Mouse (Mus musculus) right cerebral cortex, postnatal 36 days (tissue): ENCODE measurements around the gene Fahd1.
A peak's percentile ranks its signal among the peaks of the same experiment; 100 is the strongest.

Experiments
- DNase-seq, 2 experiments: peaks; one replicate each; pipeline ENCODE4 v3.0.0; 2022; ENCODE audit warnings: low spot score in 2 of 2, mixed read lengths in 1 of 2

Gene Fahd1

GRCm38 (mm10) chr17:24885356-24886133 is 35.4 kb upstream of the Fahd1 start:
- DNase-seq, result no peak

GRCm38 (mm10) chr17:24884391-24884790 is 34.2 kb upstream of the Fahd1 start:
- no peak for DNase-seq

GRCm38 (mm10) chr17:24881738-24882440 is 31.7 kb upstream of the Fahd1 start:
- no peak for DNase-seq

- no peak for DNase-seq
These were observed 28.4 kb upstream of the Fahd1 start for GRCm38 (mm10) chr17:24878531-24878930.

DNA sequence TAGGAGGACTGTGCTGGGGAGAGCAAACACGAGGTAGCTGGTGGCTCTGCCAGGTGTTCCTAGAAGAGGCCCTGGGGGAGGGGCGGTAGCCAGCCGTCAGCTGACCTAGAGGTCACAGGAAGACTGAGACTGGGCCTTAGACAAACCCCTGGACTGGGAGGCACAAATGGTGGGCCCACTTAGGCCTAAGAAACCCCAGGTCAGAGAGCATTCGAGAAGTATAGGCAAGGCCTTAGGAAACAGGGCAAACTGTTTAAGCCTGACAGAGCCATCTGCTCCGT is 27.9 kb upstream of the Fahd1 start:
- DNase-seq, result no peak

GRCm38 (mm10) chr17:24877336-24878116 is 27.4 kb upstream of the Fahd1 start:
- no peak for DNase-seq

DNA sequence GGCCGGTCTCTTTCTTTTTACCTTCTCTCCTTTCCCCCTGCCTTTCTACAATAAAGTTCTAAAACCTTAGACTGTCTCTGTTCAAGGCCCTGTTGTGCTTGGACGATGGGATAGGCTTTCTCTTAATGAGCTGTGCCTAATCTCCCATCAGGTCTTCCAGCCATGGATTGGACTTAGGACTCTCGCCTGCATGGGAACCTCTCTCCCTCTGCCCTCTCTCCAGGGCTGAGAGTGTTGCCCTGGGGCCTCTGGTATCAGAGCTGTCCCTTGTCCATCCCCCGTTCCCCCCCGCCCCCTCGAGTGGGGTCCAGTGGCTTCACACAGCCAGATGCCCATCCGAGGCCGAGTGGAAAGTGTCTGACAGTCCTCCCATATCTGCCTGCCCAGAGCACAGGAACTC is 24.8 kb upstream of the Fahd1 start:
- DNase-seq, result no peak

DNA sequence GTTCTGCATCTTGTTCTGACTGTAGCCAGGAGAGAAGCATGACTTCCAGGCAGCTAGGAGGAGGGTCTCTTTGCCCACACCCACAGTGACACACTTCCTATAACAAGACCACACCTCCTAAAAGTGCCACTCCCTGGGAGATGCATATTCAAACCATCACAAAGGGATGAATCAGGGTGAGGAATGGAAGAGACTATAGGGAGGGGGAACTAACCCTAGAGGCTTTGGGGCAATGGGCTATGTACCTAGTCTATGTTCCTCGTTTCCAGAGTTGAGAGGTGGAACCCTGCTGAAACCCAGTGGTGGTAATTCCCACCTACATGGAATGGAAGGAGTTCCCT is 24.2 kb upstream of the Fahd1 start:
- no peak for DNase-seq

DNA sequence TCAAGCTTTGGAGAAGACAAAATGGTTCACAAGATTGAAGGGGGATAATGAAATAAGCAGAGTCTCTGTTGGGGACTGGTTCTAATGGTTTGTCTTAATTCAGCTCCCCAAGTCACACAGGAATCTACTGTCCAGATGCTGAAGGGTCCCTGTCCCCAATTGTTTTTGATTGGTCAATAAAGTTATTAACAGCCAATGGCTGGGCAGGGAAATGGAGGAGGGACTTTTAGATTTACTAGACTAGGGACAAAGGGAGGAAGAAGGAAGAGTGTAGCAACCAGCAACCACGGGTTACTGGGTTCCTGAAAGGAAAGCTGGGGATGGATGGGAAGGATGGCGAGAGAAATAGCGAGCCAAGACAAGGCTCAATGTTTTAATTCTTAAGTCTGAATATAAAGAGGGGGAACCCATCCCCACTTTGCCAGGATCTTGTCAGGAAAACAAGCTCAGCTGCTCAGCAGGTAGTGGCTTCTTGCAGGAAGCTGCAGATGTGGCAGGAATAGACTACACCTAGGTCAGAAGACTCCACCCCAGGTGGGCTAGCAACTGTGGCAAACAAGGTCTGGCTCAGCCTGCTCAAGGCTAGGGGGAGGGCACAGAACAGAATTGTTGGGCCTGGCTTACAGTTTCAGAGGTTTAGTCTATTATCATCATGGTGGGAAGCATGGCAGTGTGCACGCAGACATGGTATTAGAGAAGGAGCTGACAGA is 23.7 kb upstream of the Fahd1 start:
- DNase-seq, result no peak

GRCm38 (mm10) chr17:24867914-24868313 is 17.8 kb upstream of the Fahd1 start:
- DNase-seq, result peak in 1 of 2 experiments; percentile 52

DNA sequence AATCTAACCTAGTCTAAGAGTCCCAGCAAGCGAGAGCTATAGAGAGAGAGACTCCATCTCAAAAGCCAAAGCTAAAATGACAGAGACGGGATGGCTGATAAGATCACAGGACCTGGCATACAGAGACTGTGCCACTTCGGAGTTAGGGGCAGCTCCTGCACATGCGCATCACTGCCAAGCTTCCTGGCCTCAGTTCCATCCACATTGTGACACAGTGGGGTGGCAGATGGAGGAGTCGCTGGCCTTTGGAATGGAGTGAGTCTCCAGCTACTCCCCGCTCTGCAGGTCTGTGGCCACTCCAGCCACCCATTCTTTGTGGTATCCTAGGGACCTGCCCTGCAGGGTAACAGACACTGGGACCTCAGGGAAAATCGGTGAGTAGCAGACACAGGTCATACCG is 15.6 kb upstream of the Fahd1 start, which contains the start of gene Igfals:
Gene Igfals, plus strand, starts transcription at position 222 of the 400 bp plus-strand sequence.
- no peak for DNase-seq

DNA sequence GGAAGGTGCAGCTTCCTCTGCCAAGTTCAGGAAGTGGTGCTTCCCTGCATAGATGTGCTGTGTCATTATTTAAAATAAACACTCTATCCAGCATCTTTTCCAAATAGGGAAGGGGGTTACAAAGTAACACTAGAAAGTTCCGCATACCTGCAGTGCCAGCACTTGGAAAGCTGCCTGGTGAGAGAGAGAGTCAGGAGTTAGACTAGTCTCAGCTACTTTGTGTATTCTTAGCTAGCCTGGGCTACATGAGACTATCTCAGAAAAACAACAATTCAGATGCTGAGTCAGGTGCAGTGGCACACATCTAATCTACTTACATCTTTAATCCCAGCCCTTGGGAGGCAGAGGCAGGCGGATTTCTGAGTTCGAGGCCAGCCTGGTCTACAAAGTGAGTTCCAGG is 11.6 kb upstream of the Fahd1 start:
- DNase-seq, result no peak

DNA sequence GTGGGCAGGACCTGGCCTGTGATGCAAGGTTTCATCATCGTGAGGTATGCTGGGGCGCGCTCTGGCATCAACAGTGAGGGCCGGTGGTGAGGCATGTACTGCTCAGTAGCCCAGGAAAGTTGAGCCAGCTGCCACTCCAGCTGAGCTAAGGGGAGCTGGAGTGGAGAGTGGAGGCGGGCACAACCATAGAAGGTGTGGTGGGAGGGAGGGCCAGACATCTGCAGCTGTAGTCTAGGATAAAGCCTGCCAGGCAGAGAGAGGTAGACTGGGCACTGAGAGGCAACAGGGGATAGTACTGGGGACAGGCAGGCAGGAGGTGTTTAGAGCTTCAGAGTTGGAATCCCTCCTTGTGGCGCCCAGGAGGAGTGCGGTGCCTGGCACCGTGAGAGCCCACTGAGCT is 9.9 kb upstream of the Fahd1 start:
- no peak for DNase-seq

DNA sequence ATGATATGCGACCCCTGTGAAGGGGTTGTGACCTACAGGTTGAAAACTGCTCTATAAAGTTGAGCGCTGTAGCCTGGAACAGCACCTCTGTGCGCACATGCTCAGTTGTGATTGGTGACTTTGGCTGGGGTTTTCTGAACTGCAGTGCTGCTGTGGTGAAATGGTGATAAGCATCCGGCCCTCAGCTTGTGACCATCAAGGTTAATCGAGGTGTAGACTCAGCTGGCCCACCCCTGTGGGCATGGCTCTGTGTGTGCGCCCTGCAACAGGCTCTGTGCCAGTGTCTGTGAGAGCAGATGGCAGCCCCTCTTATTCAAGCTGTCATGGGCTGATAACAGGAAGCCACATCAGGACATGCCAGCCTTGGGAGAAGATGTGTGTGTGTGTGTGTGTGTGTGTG is 8.8 kb upstream of the Fahd1 start:
- no peak for DNase-seq

GRCm38 (mm10) chr17:24857831-24858470 is 7.8 kb upstream of the Fahd1 start:
- no peak for DNase-seq

DNA sequence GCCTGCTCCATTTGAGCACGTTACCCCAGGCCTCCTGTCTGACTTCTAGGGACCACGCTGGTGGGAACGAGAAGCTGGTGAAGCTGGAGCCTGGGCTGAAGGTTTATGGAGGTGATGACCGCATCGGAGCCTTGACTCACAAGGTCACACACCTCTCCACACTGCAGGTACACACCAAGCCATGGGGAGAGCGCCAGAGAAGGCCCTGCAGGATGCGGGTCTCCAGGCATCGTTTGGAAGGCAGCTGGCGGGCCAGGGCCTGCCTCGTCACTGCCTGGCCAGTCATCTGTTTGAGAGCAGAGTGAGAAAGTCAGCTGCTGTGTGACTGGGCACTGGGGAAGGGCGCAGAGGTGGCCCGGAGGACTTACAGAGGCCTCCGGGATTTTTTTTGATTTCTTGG is 6.4 kb upstream of the Fahd1 start:
- no peak for DNase-seq

- DNase-seq, result no peak
These were observed 5.8 kb upstream of the Fahd1 start for GRCm38 (mm10) chr17:24855838-24856464.

- no peak for DNase-seq
These were observed 1.4 kb upstream of the Fahd1 start for GRCm38 (mm10) chr17:24851381-24852125.

GRCm38 (mm10) chr17:24850773-24851127 is 586 bp upstream of the Fahd1 start:
- no peak for DNase-seq

- no peak for DNase-seq
These were observed 465 bp downstream of the Fahd1 start for GRCm38 (mm10) chr17:24849733-24850064.

DNA sequence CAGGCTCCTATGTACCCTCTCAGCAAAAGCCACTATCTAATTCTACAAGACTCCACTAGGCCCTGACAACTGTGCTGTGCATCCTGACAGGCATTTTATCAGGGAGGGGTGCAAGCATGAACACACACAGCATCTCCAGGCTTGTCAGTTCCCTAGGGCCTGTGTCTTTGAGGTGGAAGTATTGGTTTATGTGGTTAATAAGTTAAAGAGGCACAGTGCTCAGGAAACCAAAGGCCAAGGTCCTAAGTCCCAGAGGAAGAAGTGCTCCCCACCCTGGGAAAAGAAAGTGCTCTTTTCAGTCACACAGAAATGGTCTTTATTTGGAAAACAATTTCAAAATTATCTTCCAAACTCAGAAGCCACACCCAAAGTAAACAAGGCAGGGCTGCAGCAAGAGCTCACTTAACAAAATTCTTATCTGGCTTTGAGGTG is 1.5 kb downstream of the Fahd1 start:
- DNase-seq, result no peak
